Mouse (Mus musculus) heart, adult 9 months (tissue): Measurements from ENCODE around the gene Junb.
A peak's percentile ranks its signal among the peaks of the same experiment; 100 is the strongest.

Experiments
- DNase-seq, 2 experiments: peaks; one replicate each; pipeline ENCODE4 v3.0.0; 2022; ENCODE audit warnings: low spot score in 2 of 2

The Junb gene

DNA sequence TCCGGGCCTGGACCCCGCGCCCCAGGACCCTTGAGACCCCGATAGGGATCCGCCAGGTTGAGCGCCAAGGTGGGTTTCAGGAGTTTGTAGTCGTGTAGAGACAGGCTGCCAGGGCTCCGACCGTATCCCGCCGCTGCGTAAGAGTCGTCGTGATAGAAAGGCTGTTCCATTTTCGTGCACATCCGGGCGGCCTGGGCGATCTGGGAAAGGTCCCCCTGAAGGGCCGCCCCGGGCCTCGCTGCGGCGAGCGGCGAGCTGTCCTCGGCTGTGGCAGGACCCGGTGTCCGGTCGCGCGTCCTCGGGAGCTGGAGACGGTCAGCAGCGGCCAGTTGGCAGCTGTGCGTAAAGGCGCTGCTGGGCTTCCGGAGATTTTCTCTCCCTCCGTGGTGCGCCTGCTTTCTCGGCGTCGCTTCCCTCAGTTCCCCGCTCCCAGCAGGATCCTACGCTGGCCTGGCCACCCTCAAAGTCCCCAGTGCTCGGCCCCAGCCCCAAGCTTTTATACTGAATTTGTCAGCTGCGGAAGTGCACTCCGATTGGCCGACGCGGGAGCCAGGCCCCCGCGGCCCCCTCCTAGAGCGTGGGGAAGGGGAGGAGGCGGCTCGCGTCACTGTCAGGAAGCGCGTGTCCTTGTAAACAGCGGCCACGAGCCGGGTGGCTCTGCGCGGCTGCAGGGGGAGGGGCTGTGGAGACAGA, at the start of gene Junb:
Junb (minus strand) TSS at position 471 of the 693 bp plus-strand sequence.
- peak; percentile 98 to 99 for DNase-seq

GRCm38 (mm10) chr8:85027922-85028321, 49.4 kb upstream of the Junb start:
- DNase-seq, result no peak

- DNase-seq, result no peak
Measured at GRCm38 (mm10) chr8:85027516-85027855, 49.0 kb upstream of the Junb start.

DNA sequence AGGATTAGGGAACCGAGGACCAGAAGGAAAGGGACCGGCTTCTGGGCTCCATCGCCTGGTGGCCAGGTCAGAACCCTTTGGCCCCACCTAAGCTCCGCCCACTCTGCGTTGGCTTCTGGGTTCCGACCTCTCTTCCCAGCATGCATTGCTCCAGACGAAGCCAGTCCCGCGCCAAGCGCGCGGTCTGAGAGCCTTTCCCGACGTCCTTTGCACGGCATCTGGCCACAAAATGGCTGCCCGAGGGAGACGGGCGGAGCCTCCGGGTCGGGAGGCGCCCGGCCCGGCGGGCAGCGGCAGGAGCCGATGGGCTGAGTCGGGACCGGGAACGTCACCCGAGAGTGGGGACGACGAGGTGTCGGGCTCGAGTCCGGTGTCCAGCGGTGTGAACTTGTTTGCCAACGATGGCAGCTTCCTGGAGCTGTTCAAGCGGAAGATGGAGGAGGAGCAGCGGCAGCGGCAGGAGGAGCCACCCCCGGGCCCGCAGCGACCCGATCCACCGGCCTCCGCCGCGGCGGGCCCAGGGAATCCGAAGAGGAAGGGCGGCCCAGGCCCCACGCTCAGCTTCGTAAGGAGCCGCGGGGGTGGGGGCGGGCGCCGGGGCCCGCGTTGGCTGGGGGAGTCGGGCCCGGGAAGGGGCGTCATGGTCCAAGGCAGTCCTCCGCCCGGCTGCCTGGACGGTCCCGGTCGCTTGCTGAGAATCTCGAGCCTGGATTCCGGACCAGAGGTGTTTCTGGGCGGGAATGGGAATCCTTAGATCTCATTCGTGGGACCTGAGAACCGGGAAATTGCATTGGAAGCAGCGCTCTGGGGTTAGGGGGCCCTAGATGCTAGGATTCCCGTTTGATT, 48.4 kb upstream of the Junb start, which contains the start of gene Trir:
Trir (plus strand) TSS at position 154 of the 846 bp plus-strand sequence.
- DNase-seq, result peak; percentile 97 to 98

DNA sequence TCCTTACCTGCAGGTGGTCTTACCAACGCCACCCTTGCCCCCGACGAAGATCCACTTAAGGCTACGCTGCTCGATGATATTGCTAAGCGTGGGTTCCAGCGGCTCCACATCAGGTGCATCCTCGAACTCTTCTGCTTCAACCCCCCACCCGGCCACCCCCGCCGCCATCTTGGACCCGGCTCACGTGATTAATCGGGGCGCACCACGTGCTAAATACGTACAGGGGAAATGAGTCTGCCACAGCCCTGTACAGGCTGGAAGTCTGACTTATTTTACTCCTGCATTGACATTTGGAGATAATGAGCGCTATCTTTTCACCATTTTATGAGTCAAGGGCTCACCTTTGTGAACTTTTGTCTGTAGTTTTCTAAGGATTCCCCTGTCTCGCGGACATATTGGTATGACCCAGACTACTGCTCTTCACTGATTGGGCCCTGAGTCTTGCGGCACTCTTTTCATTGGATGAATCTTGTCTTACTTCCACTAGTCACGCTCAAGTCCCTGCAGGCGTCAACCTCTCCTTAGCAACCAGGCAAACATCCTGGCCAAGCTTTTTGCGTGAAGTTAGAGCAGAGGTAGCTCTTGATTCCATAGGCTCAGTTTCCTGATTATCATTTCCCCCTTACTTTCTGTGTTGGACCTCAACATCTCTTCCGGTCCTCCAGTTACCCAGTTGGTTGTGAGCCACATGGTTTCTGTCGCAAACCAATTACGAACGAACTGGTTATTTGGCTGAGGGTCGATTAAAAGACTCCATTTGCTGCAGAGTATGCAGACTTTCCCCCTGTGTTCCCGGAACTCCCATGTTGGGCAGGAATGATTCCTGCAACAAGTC, 46.8 kb upstream of the Junb start, which contains the start of gene Asna1:
Asna1 (minus strand) TSS at position 184 of the 835 bp plus-strand sequence.
- peak; percentile 89 to 90 for DNase-seq

DNA sequence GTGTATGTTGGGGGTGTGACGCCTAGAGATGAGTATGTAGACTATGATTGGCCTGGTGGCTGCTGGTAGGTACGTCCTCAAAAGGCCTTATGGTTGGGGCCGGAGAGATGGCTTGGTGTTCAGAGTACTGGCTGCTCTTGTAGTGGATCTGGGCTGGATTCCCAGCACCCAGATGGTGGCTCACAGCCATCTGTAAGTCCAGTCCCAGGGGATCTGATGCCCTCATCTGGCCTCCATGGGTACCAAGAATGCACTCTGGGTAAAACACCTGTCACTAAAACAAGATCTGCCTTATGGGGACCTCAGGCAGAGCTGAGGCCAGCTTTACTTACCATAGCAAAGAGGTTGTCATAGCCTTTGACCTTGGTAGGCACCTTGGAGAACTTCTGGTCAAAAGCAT, 45.3 kb upstream of the Junb start:
- DNase-seq, result no peak

- DNase-seq, result no peak
Measured at GRCm38 (mm10) chr8:85021514-85022055, 43.1 kb upstream of the Junb start.

DNA sequence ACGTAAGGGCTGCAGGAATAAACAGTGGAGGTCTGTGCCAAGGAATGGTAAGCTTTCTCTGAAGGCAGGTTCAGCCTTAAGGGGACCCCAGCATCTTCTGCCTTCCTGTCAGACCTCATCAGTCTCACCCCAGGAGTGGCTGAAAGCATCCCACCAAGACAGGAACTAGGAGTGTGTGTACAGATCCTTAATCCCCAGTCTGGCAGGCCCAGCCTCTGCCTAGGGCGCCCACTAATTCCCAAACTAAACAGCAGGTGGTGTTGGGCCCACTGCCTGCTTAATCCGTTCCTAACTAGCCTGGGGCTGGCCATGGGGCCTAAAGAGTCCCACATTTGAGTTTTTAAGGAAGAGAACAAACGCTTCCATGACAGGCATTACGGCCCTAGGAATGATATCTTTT, 38.7 kb upstream of the Junb start:
- DNase-seq, result no peak

DNA sequence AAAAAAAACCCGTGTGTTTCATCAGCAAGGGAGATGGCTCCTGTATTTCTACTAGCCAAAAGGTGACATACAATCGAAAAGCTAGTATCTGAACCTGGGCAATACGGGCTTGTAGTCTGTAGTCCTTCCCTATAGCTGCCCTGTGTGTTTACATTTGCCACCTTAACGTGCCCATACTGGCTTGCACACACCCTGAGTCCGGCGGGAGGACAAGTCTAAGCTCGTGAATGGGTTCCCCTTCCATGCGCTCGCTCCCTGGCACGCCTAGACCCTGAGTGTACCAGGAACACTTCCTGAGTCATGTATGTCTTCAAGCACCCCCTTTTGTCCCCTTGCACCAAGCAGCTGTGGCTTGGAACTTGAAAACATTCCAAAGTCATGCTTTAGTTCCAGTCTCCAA, 38.2 kb upstream of the Junb start:
- DNase-seq, result no peak

- no peak for DNase-seq
Measured at GRCm38 (mm10) chr8:85014431-85014830, 35.9 kb upstream of the Junb start, which contains the start of gene Best2. Best2 (minus strand) TSS chr8:85014531.

- no peak for DNase-seq
Measured at GRCm38 (mm10) chr8:85013230-85013840, 34.8 kb upstream of the Junb start.

GRCm38 (mm10) chr8:85011242-85011641, 32.7 kb upstream of the Junb start:
- no peak for DNase-seq

GRCm38 (mm10) chr8:85007686-85008085, 29.2 kb upstream of the Junb start:
- no peak for DNase-seq

DNA sequence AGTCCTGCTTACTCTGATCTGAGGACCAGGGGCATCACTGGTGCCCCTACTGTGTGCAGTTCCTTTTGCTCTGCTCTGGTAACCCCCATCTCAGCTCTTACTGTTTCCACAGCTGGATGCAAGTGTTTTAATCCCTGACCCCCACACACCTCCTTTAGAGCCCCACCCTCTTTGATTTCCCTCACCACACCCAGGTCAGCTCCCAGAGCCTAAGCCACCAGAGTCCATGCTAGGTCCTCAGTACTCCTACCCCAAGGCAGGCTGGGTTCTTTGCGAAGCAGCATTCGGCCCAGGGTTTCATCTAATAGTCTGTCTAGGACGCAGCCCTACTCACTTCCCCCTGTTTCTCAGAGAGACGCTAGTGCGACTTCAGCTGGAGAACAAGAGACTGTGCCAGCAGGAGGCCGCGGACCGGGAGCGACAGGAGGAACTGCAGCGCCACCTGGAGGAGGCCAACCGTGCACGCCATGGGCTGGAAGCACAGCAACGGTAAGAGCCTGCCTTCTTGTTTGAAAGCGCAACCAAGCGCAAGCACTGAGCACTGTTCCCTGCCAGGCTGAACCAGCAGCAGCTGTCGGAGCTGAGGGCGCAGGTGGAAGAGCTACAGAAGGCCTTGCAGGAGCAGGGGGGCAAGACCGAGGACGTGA, 19.3 kb upstream of the Junb start:
- DNase-seq, result peak; percentile 73 to 87

- DNase-seq, result no peak
Measured at GRCm38 (mm10) chr8:84996978-84997377, 18.5 kb upstream of the Junb start.

- no peak for DNase-seq
Measured at GRCm38 (mm10) chr8:84995680-84996079, 17.2 kb upstream of the Junb start.

DNA sequence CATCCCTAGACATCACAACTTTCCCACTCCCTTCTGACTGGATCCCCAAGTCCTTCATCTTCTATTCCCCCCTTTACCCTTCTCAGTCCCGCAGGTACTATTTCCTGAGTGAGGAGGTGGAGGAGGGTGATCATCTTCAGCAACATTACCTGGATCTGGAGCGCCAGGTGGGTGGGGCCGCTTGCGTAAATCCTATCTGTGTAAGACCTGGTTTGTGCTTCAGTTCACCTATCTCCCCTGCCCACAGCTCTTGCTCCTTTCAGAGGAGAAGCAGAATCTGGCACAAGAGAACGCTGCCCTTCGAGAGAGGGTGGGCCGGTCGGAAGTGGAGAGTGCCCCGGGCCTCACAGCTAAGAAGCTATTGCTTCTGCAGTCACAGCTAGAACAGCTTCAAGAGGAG, 15.9 kb upstream of the Junb start:
- DNase-seq, result no peak

DNA sequence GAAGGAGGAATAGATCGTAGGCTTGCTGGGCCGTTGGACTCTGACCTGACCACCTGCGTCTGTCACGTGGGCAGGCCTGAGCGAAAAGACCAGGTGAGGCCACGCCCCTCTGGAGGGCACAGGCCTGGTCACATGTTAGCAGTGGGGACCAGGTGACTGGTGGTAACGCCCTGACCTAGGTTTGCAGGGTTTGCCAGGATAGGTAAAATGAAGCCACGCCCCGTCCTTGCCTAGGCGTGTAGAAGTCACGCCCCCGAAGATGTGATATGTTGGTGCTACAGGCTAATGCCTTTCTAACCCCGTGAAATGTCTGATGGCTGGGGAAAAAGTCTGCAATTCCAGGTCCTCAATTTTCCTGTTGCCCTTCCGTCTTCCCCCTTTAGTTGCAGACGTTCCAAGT, 12.3 kb upstream of the Junb start:
- peak in 1 of 2 experiments; percentile 68 for DNase-seq

- peak; percentile 98 for DNase-seq
Measured at GRCm38 (mm10) chr8:84990349-84990748, 11.8 kb upstream of the Junb start, which contains the start of gene Hook2. Hook2 (plus strand) TSS chr8:84990603.

DNA sequence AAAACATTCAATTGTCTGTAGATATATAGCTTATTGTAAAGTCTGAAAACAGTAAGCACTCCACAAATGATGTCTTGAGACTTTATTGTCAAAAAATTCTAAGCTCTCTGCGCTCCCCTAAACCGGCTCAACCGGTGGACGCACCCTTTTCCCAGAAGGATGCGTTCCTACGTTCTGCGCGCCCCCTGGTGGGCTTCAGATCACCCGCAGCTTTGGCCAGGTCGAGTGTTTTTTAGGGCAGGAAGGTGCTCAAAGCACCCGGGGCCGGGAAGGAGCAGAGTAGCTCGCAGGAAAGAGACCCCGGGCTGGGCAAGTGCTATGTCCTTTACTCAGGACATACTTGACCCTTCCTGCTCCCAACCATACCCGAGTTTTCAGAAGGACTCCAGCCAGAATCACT, 11.3 kb upstream of the Junb start:
- peak; percentile 86 to 95 for DNase-seq

- peak; percentile 78 to 81 for DNase-seq
Measured at GRCm38 (mm10) chr8:84989311-84989731, 10.8 kb upstream of the Junb start.
